10 mouse cellular contexts compared by ENCODE assay signal in the genomic region with DNA sequence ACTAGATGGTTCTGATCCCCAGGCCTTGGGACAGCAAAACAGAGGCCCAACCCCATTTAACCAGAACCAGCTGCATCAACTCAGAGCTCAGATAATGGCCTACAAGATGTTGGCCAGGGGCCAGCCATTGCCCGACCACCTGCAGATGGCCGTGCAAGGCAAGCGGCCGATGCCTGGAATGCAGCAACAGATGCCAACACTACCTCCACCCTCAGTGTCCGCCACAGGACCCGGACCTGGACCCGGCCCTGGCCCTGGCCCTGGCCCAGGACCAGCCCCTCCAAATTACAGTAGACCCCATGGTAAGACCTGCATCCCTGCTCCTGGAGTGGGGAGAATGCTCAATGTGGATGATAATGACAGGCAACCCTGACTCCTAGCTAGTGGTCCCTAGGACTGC. TPM values are rescaled to one million over a fixed set of nuclear protein-coding genes. Genes with fewer than 3 reads are reported as not detected.
DNase-seq lines count a peak whose midpoint lies in the region; ATAC-seq and TF ChIP-seq lines count a peak whose summit lies in the region.
"Had no signal": no experiment of that assay in that cellular context is flagged by ENCODE, and none has a peak within 500 bp of the region (broad histone marks: within the 10 kb centered on the region; RNA-seq: fewer than 3 reads in every experiment).

No protein-coding gene starts in this region.

- no peak overlapping the region for H3K4me2 ChIP-seq in embryonic facial prominence, embryonic 12.5 days (replicated peaks)
- H3K4me2 ChIP-seq in intestine, embryonic 16.5 days (ENCODE audit: low read depth, low read length): no peak overlapping the region
- H3K4me2 ChIP-seq in intestine, postnatal 0 days (replicated peaks; ENCODE audit: low read depth): no peak overlapping the region
- no peak overlapping the region for H3K4me2 ChIP-seq in stomach, postnatal 0 days (replicated peaks; ENCODE audit: low read depth)

- peak; percentile 45; the same call in 1 of the 2 replicates for ATAC-seq in embryonic facial prominence, embryonic 12.5 days (ENCODE audit: insufficient number of reproducible peaks, insufficient read depth, low FRiP score, low TSS enrichment)
- 0 out of 2 replicates have a peak, but pooled peaks have one; percentile 3 for ATAC-seq in intestine, embryonic 16.5 days
- ATAC-seq in intestine, postnatal 0 days: no peak
- peak; percentile 33; the same call in 1 of the 2 replicates for ATAC-seq in stomach, postnatal 0 days (ENCODE audit: low FRiP score, low TSS enrichment)
- ATAC-seq: liver, postnatal 0 days had no signal

- 71% methylated on average over 7 of the region's 7 CpGs for WGBS in embryonic facial prominence, embryonic 12.5 days
- WGBS in embryonic facial prominence, embryonic 10.5 days: 86% methylated on average over 7 of the region's 7 CpGs
- 54% methylated on average over 7 of the region's 7 CpGs for WGBS in intestine, embryonic 16.5 days
- WGBS in intestine, postnatal 0 days: 61% methylated on average over 7 of the region's 7 CpGs
- WGBS in stomach, postnatal 0 days: 62% methylated on average over 7 of the region's 7 CpGs

- TF ChIP-seq CTCF in intestine, postnatal 0 days (IDR thresholded peaks at IDR 0.05; ENCODE audit: low read depth): no peak
- TF ChIP-seq CTCF in stomach, postnatal 0 days (IDR thresholded peaks at IDR 0.05; ENCODE audit: low read depth): no peak

- H3K27me3 ChIP-seq in embryonic facial prominence, embryonic 12.5 days: no peaks in the 10 kb centered on the region
- H3K27me3 ChIP-seq in embryonic facial prominence, embryonic 10.5 days (replicated peaks; ENCODE audit: low read depth, poor library complexity, severe bottlenecking): no peaks in the 10 kb centered on the region
- no peaks in the 10 kb centered on the region for H3K27me3 ChIP-seq in intestine, embryonic 16.5 days (replicated peaks; ENCODE audit: control insufficient read depth, insufficient read depth, low read length)
- no peaks in the 10 kb centered on the region for H3K27me3 ChIP-seq in intestine, postnatal 0 days (replicated peaks; ENCODE audit: control insufficient read depth, insufficient read depth, low read length)
- no peaks in the 10 kb centered on the region for H3K27me3 ChIP-seq in stomach, postnatal 0 days (ENCODE audit: control insufficient read depth, insufficient read depth, low read length)

- TF ChIP-seq EP300 in stomach, postnatal 0 days (optimal IDR thresholded peaks at IDR 0.05): no peak

- H3K9ac ChIP-seq in embryonic facial prominence, embryonic 12.5 days: no peak overlapping the region
- no peak overlapping the region for H3K9ac ChIP-seq in intestine, embryonic 16.5 days (ENCODE audit: low read depth, low read length)
- no peak overlapping the region for H3K9ac ChIP-seq in intestine, postnatal 0 days (ENCODE audit: low read depth, low read length)
- no peak overlapping the region for H3K9ac ChIP-seq in stomach, postnatal 0 days (ENCODE audit: low read length)
- H3K9ac ChIP-seq: liver, postnatal 0 days had no signal

- H3K9me3 ChIP-seq in embryonic facial prominence, embryonic 12.5 days: no peaks in the 10 kb centered on the region
- H3K9me3 ChIP-seq in embryonic facial prominence, embryonic 10.5 days: no peaks in the 10 kb centered on the region
- no peaks in the 10 kb centered on the region for H3K9me3 ChIP-seq in intestine, embryonic 16.5 days (ENCODE audit: control insufficient read depth, low read length)
- H3K9me3 ChIP-seq in intestine, postnatal 0 days (ENCODE audit: control insufficient read depth): no peaks in the 10 kb centered on the region
- H3K9me3 ChIP-seq in stomach, postnatal 0 days (ENCODE audit: control insufficient read depth, low read length): no peaks in the 10 kb centered on the region

- no peak for DNase-seq in embryonic facial prominence, embryonic 10.5 days (ENCODE audit: low spot score)
- DNase-seq in right cerebral cortex, postnatal 14 days: peak; percentile 16
- no peak for DNase-seq in right cerebral cortex, postnatal 36 days (ENCODE audit: low spot score in 2 of 2)
- DNase-seq in stomach, postnatal 0 days (ENCODE audit: low spot score): no peak
- no peak for DNase-seq in frontal cortex, postnatal 36 days (ENCODE audit: low spot score in 2 of 2)
- DNase-seq: liver, postnatal 0 days; retina, postnatal 1 day had no signal

- H3K4me3 ChIP-seq in embryonic facial prominence, embryonic 12.5 days: no peak overlapping the region
- no peak overlapping the region for H3K4me3 ChIP-seq in embryonic facial prominence, embryonic 10.5 days
- no peak overlapping the region for H3K4me3 ChIP-seq in intestine, embryonic 16.5 days (ENCODE audit: low read length)
- no peak overlapping the region for H3K4me3 ChIP-seq in intestine, postnatal 0 days (ENCODE audit: low read depth, low read length)
- no peak overlapping the region for H3K4me3 ChIP-seq in stomach, postnatal 0 days (ENCODE audit: low read depth, low read length)

- H3K27ac ChIP-seq in embryonic facial prominence, embryonic 12.5 days: no peak overlapping the region; the same call in 1 of the 2 replicates
- H3K27ac ChIP-seq in embryonic facial prominence, embryonic 10.5 days (replicated peaks): no peak overlapping the region
- no peak overlapping the region for H3K27ac ChIP-seq in intestine, embryonic 16.5 days (ENCODE audit: low read length)
- no peak overlapping the region for H3K27ac ChIP-seq in intestine, postnatal 0 days (ENCODE audit: low read depth, low read length)
- H3K27ac ChIP-seq in stomach, postnatal 0 days (replicated peaks): no peak overlapping the region

- H3K4me1 ChIP-seq in embryonic facial prominence, embryonic 12.5 days: 0 out of 2 replicates have a peak, but pooled peaks cover 5% of the 10 kb centered on the region
- H3K4me1 ChIP-seq in embryonic facial prominence, embryonic 10.5 days: no peaks in the 10 kb centered on the region
- no peaks in the 10 kb centered on the region for H3K4me1 ChIP-seq in intestine, embryonic 16.5 days (ENCODE audit: control insufficient read depth, insufficient read depth, low read length)
- H3K4me1 ChIP-seq in intestine, postnatal 0 days (replicated peaks; ENCODE audit: control insufficient read depth, insufficient read depth, low read length): no peaks in the 10 kb centered on the region
- H3K4me1 ChIP-seq in stomach, postnatal 0 days (replicated peaks; ENCODE audit: control insufficient read depth, insufficient read depth): no peaks in the 10 kb centered on the region

- peaks cover 80% of the 10 kb centered on the region for H3K36me3 ChIP-seq in embryonic facial prominence, embryonic 12.5 days
- H3K36me3 ChIP-seq in embryonic facial prominence, embryonic 10.5 days (replicated peaks): peaks cover 97% of the 10 kb centered on the region
- peaks cover 28% of the 10 kb centered on the region for H3K36me3 ChIP-seq in intestine, embryonic 16.5 days (ENCODE audit: control insufficient read depth, insufficient read depth, low read length)
- peaks cover 80% of the 10 kb centered on the region for H3K36me3 ChIP-seq in intestine, postnatal 0 days (ENCODE audit: control insufficient read depth, insufficient read depth)
- H3K36me3 ChIP-seq in stomach, postnatal 0 days (ENCODE audit: control insufficient read depth, insufficient read depth, low read length): peaks cover 44% of the 10 kb centered on the region

RNA-seq across cellular contexts. Expression of a gene that starts 19.7 kb away (rescaled TPM):
- polyA plus RNA-seq in embryonic facial prominence, embryonic 12.5 days (2016; fragmentation: Nextera tagmentation; extraction: Ambion mirVana): 126 and 130 TPM in 2 replicates
- polyA plus RNA-seq in embryonic facial prominence, embryonic 10.5 days (2016; fragmentation: Nextera tagmentation; extraction: Ambion mirVana): 157 and 165 TPM in 2 replicates
- polyA plus RNA-seq in intestine, embryonic 16.5 days (2015; fragmentation: Nextera tagmentation; extraction: Ambion mirVana): 59.5 and 61.2 TPM in 2 replicates
- polyA plus RNA-seq in intestine, postnatal 0 days (2015; fragmentation: Nextera tagmentation; extraction: Ambion mirVana): 22.1 and 24.4 TPM in 2 replicates
- polyA plus RNA-seq in stomach, postnatal 0 days (2015; fragmentation: Nextera tagmentation; extraction: Ambion mirVana): 27.2 and 29.0 TPM in 2 replicates

RNA-seq across cellular contexts. Expression of a gene that starts 43.0 kb away (rescaled TPM):
- polyA plus RNA-seq in embryonic facial prominence, embryonic 12.5 days (2016; fragmentation: Nextera tagmentation; extraction: Ambion mirVana): 19.1 and 22.6 TPM in 2 replicates
- 19.0 and 21.2 TPM in 2 replicates for polyA plus RNA-seq in embryonic facial prominence, embryonic 10.5 days (2016; fragmentation: Nextera tagmentation; extraction: Ambion mirVana)
- polyA plus RNA-seq in intestine, embryonic 16.5 days (2015; fragmentation: Nextera tagmentation; extraction: Ambion mirVana): 34.0 and 34.7 TPM in 2 replicates
- polyA plus RNA-seq in intestine, postnatal 0 days (2015; fragmentation: Nextera tagmentation; extraction: Ambion mirVana): 19.2 and 20.1 TPM in 2 replicates
- 22.5 and 25.5 TPM in 2 replicates for polyA plus RNA-seq in stomach, postnatal 0 days (2015; fragmentation: Nextera tagmentation; extraction: Ambion mirVana)

RNA-seq across cellular contexts. Expression of a gene that starts 43.1 kb away (rescaled TPM):
- 40.6 and 41.8 TPM in 2 replicates for polyA plus RNA-seq in embryonic facial prominence, embryonic 12.5 days (2016; fragmentation: Nextera tagmentation; extraction: Ambion mirVana)
- polyA plus RNA-seq in embryonic facial prominence, embryonic 10.5 days (2016; fragmentation: Nextera tagmentation; extraction: Ambion mirVana): 32.0 and 32.7 TPM in 2 replicates
- polyA plus RNA-seq in intestine, embryonic 16.5 days (2015; fragmentation: Nextera tagmentation; extraction: Ambion mirVana): 22.0 and 23.5 TPM in 2 replicates
- 15.1 and 15.9 TPM in 2 replicates for polyA plus RNA-seq in intestine, postnatal 0 days (2015; fragmentation: Nextera tagmentation; extraction: Ambion mirVana)
- polyA plus RNA-seq in stomach, postnatal 0 days (2015; fragmentation: Nextera tagmentation; extraction: Ambion mirVana): 16.5 and 18.2 TPM in 2 replicates
